Mouse (Mus musculus): ENCODE results near the gene Clybl. TPM values are rescaled to one million over a fixed set of nuclear protein-coding genes. Genes with fewer than 3 reads are reported as not detected.

The Clybl gene
- total and polyA plus RNA-seq, 3 experiments = 16.5 to 25.7 (median 18.7) TPM

- no peaks in the 10 kb centered on the region for H3K9me3 ChIP-seq (replicated peaks; ENCODE audit: low read length)
- no peak overlapping the region for H3K4me3 ChIP-seq (replicated peaks in 1 of 3; ENCODE audit: low read depth in 2 of 3, low read length in 2 of 3, poor library complexity in 1 of 3)
- H3K9ac ChIP-seq (ENCODE audit: insufficient read depth, low read depth) = no peak overlapping the region
- no peaks in the 10 kb centered on the region for H3K36me3 ChIP-seq (replicated peaks in 1 of 2; ENCODE audit: control insufficient read depth in 1 of 2, insufficient read depth in 1 of 2, low read length in 1 of 2)
- in situ Hi-C loops (cut with MboI; ENCODE audit: low pct_ligation_motif_present, low pct_unique_long_range_greater_than_20kb, low sequenced_read_pairs) (no loop called here), dilution Hi-C loops (cut with MboI; ENCODE audit: extremely low pct_ligation_motif_present, extremely low pct_unique_long_range_greater_than_20kb, low sequenced_read_pairs) (no loop called here)
- no peaks in the 10 kb centered on the region for H3K4me1 ChIP-seq (ENCODE audit: control insufficient read depth in 1 of 2, insufficient read depth in 2 of 2)
- no peaks in the 10 kb centered on the region for H3K79me2 ChIP-seq (replicated peaks; ENCODE audit: control insufficient read depth, extremely low read depth, insufficient read depth, poor library complexity, severe bottlenecking)
- no peak for DNase-seq (ENCODE audit: extremely low read depth)
- H3K27me3 ChIP-seq (replicated peaks) = no peaks in the 10 kb centered on the region
- no peak overlapping the region for H3K27ac ChIP-seq (ENCODE audit: insufficient read depth, low read depth)
- TF ChIP-seq MEF2A (IDR thresholded peaks at IDR 0.05; ENCODE audit: borderline replicate concordance, low read depth, low read length) (no peak), JUND (conservative IDR thresholded peaks at IDR 0.05; ENCODE audit: low read depth, low read length) (no peak), EP300 (IDR thresholded peaks at IDR 0.05; ENCODE audit: low read length) (no peak), MXI1 (IDR thresholded peaks at IDR 0.05; ENCODE audit: low read depth, low read length) (no peak), JUN (IDR thresholded peaks at IDR 0.05; ENCODE audit: insufficient read depth, low read depth, low read length) (no peak), CHD2 (IDR thresholded peaks at IDR 0.05; ENCODE audit: low read length) (no peak), ZC3H11A (IDR thresholded peaks at IDR 0.05; ENCODE audit: low read depth, low read length) (no peak), IRF4 (IDR thresholded peaks at IDR 0.05; ENCODE audit: low read depth, low read length) (no peak), MAX (IDR thresholded peaks at IDR 0.05; ENCODE audit: low read length) (no peak), SIN3A (IDR thresholded peaks at IDR 0.05; ENCODE audit: low read length) (no peak)
- H3K4me2 ChIP-seq (ENCODE audit: insufficient read depth, low read depth, poor library complexity, severe bottlenecking) = no peak overlapping the region
Observed at GRCm38 (mm10) chr14:122376482-122377143, 195.1 kb downstream of the Clybl start.

- dilution Hi-C loops (cut with MboI; ENCODE audit: extremely low pct_ligation_motif_present, extremely low pct_unique_long_range_greater_than_20kb, low sequenced_read_pairs) = no loop called here
- Histone ChIP-seq H3K79me2 (replicated peaks; ENCODE audit: control insufficient read depth, extremely low read depth, insufficient read depth, poor library complexity, severe bottlenecking) (no peaks in the 10 kb centered on the region), H3K9ac (ENCODE audit: insufficient read depth, low read depth) (no peak overlapping the region), H3K4me2 (ENCODE audit: insufficient read depth, low read depth, poor library complexity, severe bottlenecking) (no peak overlapping the region), H3K36me3 (replicated peaks in 1 of 2; ENCODE audit: control insufficient read depth in 1 of 2, insufficient read depth in 1 of 2, low read length in 1 of 2) (no peaks in the 10 kb centered on the region), H3K4me1 (ENCODE audit: control insufficient read depth in 1 of 2, insufficient read depth in 2 of 2) (no peaks in the 10 kb centered on the region), H3K27ac (ENCODE audit: insufficient read depth, low read depth) (no peak overlapping the region), H3K4me3 (replicated peaks in 1 of 3; ENCODE audit: low read depth in 2 of 3, low read length in 2 of 3, poor library complexity in 1 of 3) (no peak overlapping the region), H3K9me3 (replicated peaks; ENCODE audit: low read length) (no peaks in the 10 kb centered on the region), H3K27me3 (replicated peaks) (no peaks in the 10 kb centered on the region)
- DNase-seq (ENCODE audit: extremely low read depth) = no peak
- in situ Hi-C loops (cut with MboI; ENCODE audit: low pct_ligation_motif_present, low pct_unique_long_range_greater_than_20kb, low sequenced_read_pairs) = no loop called here
- TF ChIP-seq CHD2 (IDR thresholded peaks at IDR 0.05; ENCODE audit: low read length) = no peak
- no peak for TF ChIP-seq JUN (IDR thresholded peaks at IDR 0.05; ENCODE audit: insufficient read depth, low read depth, low read length)
- no peak for TF ChIP-seq NELFE (IDR thresholded peaks at IDR 0.05; ENCODE audit: low read depth, low read length)
- TF ChIP-seq RAD21 (IDR thresholded peaks at IDR 0.05; ENCODE audit: low read depth, low read length) = no peak
- no peak for TF ChIP-seq ZMIZ1 (IDR thresholded peaks at IDR 0.05; ENCODE audit: low read depth, low read length)
- no peak for TF ChIP-seq JUND (conservative IDR thresholded peaks at IDR 0.05; ENCODE audit: low read depth, low read length)
- no peak for TF ChIP-seq CHD1 (IDR thresholded peaks at IDR 0.05; ENCODE audit: low read depth, low read length)
- no peak for TF ChIP-seq POLR2AphosphoS2 (IDR thresholded peaks at IDR 0.05; ENCODE audit: low read depth, low read length)
- TF ChIP-seq POLR2A (IDR thresholded peaks at IDR 0.05; ENCODE audit: low read depth, low read length) = no peak
- TF ChIP-seq GABPA (IDR thresholded peaks at IDR 0.05; ENCODE audit: insufficient replicate concordance, low read depth, low read length) = no peak
Observed at GRCm38 (mm10) chr14:122377681-122378080, 196.2 kb downstream of the Clybl start.

Data from CH12.LX (cell line).